Mouse (Mus musculus) lung, postnatal 4 days (tissue): ENCODE measurements around the gene Uba6.

Experiments
- DNase-seq, 2 experiments: peaks; one replicate each; pipeline ENCODE4 v3.0.0; 2021

Uba6 gene

DNA sequence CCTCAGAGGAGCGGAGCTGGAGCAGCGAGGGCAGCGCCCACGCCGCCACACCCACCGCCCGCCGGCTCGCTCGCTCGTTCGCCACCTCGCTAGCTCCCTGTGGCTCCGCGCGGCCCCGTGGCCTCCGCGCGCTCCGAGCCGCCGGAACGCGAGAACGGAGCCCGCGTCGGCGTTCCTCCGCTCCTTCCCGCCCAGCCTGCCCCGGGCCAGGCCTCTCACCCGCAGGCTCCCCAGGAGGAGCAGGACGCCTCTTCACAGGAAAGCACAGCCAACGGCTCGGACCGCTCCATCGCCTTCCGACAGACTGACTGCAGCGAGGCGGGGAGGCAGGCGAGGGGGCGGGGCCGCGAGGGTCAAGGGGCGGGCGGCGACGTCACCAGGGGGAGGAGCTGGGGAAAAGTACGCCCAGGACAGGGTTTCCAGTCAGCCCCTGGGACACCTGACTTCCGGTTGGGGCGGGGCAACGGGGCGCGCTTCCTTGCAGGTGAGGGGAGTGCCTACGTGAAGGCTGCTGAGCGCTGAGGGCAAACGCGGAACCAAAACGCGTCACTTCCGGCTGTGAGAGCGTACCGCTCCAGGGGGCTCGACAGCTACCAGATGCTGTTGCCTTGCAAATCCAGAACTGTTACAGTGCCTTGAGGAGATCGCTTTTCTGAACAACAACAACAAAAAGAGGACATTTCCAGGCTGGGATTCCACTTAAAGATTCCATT is at the start of gene Uba6:
Uba6 (minus strand) TSS at position 355 of the 713 bp plus-strand sequence.
- DNase-seq, result peak; percentile 99

DNA sequence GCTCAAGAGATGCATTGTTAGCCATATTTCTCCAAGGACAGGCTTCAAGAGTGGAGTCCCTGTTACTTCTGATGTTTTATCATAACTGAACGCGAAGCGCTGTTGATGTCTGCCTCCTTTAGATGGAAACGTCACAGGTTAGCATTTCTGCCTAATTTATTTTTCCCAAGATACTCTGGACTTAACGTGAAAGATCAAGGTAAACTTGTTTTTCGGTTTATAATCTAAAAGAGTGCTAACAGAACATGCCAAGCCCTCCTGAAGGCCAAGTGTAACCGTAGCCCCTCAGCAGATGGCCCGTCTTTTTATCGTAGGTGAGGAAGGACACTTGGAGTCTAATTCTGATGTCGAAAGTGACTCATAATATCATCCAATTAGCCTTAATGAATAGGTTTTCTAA is 25.2 kb upstream of the Uba6 start, which contains the start of gene Gnrhr:
Gnrhr (minus strand) TSS at position 101 of the 400 bp plus-strand sequence.
- no peak for DNase-seq

DNA sequence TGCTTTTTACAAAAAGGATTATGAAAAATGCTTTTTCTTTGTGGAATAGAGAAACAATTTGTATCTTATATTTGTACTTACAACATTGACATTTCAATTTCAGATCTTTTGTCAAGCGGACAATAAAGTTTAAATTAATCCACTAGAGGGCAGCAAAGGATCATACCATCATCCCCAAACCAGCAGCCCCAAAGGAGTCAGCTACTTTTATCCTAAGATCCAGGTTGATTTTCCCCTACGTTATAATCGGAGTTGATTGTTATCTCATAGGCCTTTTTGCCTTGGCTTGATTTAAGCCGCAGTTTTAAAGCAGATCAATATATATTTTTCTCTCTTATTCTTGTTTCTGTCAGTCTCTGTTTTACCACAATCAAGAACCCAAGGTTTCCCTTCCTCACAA is 18.8 kb upstream of the Uba6 start:
- no peak for DNase-seq

DNA sequence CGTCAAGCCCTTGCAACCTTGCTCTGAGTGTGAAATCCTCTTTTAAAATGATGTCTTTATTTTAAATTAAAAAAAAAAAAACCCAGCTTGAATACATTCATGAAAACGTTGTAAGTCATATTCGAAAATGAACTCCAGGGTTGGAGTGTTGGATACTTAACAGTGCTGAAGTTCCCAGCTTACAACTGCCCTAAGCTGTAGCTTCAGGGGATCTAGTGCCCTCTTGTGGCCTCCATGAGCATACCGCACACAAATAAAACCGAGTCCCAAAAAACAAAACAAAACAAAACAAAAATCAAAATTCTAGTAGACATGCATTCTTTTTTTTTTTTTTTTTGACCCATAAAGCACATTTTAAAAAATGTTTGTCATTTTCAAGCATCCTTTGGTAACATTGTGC is 18.2 kb upstream of the Uba6 start:
- DNase-seq, result peak in 1 of 2 experiments; percentile 28

DNA sequence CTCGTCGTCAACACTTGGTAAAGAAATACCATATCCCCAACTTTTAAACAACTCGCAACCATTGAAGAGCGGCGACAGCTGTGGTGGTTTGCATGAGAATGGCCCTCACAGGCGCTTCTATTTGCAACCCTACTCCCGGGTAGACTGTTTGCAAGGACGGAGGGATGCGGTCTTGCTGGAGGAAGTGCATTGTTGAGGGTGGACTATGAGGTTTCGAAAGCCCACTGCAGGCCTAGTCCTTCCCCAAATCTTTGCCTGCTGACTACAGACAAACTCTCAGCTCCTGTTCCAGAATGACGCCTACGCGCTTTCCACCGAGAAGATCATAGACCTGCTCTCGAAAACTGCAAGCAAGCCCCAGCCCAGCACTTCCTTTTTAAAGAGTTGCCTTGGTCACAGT is 17.7 kb upstream of the Uba6 start:
- DNase-seq, result peak in 1 of 2 experiments; percentile 16

DNA sequence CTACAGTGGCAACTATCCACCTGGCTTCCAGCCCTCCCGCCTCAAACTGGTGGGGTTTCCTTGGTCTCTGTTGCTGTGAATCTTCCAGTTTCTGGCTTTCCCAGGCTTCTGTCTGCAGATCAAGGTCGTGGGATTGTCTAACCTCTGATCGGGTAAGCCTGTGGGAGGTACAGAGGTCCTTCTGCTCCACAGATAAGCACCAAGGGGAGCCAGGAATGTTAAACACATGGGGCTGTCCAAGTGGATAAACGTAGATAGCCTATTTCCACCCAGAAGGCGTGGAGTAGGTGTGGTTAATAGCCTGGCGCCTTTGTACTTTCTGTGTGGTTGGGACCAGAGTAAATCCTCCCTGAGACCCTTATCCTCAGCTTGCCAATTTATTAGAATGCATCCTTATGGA is 14.8 kb upstream of the Uba6 start:
- DNase-seq, result no peak

DNA sequence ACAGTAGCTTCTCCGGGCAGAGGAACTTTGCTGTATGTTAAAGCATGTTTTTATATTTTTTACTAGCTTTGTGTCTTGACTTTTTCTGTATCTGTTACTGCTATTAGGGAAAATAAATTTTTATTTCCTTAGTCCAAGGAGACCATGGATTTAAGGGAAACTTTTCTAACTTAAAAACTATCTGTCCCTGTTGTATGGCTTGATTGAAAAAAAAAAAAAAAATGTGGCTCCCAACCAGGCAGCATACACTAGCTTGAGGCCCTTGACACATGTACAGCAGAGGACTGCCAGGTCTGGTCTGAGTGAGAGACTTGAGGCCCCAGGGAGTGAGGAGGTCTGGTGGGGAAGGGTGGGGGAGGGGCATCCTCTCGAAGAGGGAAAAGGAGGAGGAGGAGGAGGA is 1.2 kb upstream of the Uba6 start:
- no peak for DNase-seq

DNA sequence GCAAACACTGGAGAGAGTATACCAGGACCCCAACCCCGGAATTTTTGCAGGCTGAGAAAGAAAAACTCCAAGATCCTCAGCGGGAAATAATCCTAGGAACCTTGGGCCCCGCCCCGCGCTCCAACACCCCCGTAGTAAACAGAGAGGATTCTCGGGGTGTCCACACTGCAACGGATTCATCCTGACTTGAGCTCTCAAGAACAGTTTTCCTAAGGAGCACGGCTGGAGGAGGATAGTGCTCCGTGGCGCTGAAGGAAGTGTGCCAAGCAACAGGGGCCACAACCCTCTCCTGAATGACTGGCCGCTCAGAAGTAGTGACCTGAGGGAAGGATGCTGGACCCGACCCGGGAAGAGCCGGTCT is 535 bp downstream of the Uba6 start:
- no peak for DNase-seq

DNA sequence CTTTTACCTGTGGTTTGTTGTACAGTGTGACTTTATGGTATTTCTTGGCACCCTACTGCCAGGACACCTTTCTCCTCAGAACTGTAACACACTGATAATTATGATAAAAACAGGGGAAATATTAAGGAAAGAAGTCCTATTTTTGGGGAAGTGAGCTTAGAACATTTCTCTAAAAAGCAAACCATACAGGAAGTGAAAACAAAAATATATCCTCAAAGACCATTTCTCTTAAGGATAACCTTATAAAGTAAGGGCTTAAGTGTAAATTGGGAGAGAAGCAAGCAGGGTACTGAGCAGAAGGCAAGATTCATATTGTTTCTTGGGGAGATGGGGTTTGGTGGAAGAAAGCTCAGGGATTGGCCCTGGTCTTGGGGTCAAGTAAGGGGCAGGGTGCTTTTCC is 42.8 kb downstream of the Uba6 start:
- no peak for DNase-seq

DNA sequence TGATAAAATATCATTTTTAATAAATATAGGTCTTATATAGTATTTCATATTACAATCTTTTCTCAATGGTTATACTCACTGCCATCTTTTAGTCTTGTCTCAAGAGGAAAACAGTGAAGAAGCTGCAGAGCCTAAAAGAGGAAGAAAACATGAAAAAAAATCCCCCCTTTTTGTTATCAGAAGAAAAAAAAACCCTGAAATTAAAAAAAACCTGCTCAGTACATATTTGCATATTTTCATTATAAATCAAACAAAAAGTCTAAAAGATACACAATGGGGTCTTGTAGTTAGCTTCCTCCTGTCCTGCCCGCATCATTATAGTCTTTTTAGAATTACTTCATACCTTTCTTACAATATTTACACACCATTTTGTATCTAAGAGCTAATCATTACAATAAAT is 43.9 kb downstream of the Uba6 start:
- DNase-seq, result no peak

DNA sequence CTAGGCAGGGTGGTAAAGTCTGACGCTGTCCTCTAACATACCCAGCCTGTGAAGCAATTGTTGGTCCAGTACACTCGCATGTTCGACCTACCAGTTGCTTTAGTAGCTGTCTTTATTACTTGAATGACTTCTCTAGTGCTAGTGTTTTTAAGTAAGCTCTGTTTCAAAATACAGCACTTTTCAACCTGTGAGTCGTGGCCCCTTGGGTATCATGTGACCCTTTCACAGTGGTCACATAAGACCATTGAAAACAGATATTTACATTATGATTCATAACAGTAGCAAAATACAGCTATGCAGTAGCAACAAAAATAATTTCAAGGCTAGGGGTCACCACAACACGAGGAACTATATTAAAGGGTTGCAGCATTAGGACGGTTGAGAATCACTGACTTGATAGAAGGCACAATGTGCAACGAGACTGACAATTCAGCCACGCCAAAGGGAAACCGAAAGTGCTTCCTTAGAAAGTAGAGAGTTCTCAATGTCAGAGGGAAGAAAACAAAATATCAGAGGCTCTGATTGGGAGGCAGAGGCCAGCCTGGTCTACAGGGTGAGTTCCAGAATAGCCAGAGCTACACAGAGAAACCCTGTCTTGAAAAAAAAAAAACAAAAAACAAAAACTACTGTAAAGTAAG is 54.0 kb downstream of the Uba6 start:
- no peak for DNase-seq

DNA sequence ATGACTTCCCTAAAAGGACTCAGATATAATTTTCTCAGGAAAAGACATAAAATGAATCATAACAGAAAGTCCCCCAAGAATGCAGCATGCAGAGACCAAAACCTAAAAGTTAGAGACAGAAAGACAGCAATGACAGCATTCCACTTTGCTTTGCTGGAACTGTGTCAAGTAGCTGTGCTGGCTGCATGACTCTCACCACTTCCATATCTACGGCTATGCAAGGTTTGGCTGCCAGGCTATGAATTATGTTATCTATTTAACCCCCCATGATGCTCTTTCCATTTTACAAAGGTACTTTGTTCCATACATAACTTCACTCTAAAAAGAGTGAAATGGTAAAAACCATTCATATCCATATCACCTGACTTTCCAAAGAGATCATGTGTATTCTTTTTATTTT is 58.6 kb downstream of the Uba6 start:
- no peak for DNase-seq

DNA sequence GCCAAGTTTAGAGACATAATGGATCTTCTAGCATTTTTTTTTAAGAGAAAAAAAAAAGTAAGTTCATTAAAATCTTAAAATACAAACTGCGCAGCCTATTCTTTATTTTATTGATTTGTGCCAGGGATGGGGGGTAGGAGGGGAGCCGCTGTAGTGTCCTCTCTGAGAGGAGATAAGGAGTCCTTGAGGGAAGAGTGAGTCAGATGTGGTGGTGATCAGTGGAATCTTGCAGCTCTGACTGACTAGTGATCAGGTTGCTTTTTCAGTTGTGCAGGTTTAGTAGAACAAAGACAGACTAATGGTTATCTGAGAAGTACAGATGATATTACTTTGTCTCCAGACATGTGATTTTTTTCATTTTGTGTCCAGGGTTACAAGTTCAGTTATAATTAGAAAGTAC is 59.6 kb downstream of the Uba6 start:
- no peak for DNase-seq

DNA sequence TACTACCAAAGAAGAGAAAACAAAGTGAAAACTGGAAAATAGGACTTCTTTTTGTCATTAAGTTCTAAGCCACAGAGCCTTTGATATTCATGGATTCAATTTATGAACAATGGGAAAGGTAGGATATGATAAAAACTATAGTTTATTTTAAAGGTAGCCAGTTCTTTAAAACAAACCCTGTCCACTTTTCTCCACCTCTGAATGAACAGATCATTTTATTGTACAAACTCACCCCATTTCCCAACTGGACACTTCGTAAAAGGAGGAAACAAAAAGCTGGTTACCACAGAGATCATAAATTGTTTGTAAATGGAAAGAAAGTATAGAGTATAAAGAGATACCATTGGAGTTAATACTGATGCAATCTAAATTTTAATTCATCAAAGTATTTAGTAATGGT is 61.5 kb downstream of the Uba6 start:
- DNase-seq, result no peak

DNA sequence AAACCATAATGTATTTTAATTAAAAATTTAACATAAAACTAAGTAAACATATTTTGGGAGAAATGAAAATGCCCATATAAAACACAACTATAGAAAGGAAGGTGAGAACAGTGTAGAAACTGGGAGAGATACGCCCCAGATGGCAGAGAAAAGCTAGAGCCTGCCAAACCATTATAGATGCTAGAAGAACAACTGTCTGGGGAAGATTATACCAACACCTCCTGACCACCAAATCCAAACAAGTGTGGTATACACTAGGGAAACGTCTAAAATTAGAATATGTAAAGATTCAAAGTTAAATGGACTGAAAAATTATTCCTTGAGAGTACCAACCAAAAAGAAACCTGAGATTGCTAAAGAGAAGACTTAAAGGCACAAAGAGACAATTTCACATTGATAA is 66.0 kb downstream of the Uba6 start:
- no peak for DNase-seq

DNA sequence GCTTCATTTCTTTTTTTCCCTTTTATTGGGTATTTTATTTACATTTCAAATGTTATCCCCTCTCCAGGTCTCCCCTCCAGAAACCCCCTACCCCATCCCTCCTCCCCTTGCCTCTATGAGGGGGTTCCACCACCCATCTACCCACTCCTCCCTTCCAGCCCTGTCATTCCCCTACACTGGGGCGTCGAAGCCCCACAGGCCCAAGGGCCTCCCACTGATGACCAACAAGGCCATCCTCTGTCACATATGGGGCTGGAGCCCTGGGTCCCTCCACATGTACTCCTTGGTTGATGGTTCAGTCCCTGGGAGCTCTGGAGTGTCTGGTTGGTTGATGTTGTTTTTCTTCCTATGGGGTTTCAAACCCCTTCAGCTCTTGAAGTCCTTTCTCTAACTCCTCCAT is 70.4 kb downstream of the Uba6 start:
- no peak for DNase-seq

DNA sequence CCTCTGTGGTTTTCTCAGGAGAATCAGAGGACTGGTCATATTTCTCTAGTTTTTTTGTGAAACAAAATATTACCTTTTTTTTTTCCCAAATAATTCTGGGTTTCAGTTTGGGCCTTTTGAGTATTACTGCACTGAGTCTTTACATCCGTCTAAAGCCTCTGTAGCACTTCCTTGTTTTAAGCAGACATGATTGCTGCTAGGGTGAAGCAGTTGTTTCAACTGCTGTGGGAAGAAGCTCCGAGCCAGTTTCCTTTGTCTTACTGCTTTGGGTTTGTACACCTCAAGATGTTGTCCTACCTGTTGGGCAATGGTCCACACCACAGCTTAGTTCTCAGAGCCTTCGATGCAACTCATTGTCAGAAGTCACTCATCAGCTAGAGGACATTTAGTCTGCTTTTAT is 72.0 kb downstream of the Uba6 start:
- DNase-seq, result no peak

DNA sequence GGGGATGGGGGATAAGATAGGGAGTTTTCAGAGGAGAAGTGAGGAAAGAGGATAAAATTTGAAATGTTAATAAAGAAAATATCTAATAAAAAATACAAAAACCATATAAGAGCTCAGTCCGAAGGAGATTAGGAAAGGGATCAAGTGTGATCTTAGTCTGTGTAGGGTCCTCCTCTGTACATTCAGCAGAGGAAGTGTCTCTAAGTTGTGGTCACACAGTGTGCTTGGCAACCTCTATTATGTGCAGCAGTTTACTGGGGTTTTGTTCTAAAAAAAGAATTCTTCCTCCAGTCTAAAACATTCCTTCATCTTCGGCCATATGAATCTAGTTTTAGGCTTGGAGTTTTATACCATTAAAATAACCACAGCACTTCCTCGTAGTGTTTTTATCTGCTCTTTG is 73.6 kb downstream of the Uba6 start:
- no peak for DNase-seq

DNA sequence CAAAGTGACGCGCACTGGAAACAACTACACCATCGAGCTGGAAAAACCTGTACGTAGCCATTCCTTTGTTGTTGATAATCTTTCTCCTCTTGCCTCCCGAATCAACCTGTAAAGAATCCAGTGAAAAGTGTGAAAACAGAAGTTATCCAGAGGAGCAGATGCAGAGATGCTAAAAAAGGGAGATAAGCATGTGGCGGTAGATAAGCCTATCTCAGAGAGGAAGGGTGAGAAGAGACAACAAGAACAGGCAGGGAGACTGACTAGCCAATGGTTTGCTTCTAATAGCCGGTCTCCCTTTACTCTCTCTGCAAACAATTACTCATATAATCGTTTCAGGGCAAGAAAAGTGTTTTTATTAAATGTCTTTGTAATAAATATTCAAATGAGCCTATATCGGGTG is 77.8 kb downstream of the Uba6 start:
- DNase-seq, result no peak

DNA sequence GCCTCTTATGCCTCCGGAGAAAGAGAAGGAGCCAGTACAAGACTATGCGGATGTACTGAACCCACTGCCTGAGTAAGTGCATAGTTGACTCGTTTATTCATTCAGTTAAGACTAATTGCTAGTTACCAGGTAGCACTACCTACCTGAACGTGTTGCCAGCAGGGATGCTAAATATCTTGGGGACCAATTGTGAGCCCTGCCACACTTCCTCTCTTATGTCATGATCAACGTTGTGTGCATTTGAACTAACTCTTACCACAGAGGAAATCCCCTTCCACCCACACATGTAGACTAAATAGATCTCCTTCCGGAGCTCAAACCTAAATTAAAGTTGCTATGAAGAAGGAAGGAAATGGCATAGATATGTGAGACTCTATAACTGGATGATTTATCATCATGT is 85.9 kb downstream of the Uba6 start:
- DNase-seq, result no peak

DNA sequence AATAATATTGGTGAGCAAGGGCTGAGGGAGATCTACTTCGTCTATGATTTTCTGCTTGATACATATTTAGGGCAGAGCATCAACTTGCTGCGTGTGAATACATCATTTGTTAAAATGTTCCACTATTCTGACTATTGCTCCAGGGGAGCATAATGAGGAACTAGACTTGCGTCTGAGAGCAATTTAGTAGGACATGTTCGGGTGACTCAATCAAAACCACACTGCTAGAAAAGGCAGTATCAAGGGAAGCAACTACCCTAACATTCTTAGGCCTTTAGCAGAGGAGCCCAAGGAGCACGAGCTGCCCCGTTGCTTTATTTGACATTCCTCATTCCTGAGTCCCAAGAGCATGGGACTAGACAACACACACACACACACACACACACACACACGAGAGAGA is 87.6 kb downstream of the Uba6 start:
- no peak for DNase-seq

DNA sequence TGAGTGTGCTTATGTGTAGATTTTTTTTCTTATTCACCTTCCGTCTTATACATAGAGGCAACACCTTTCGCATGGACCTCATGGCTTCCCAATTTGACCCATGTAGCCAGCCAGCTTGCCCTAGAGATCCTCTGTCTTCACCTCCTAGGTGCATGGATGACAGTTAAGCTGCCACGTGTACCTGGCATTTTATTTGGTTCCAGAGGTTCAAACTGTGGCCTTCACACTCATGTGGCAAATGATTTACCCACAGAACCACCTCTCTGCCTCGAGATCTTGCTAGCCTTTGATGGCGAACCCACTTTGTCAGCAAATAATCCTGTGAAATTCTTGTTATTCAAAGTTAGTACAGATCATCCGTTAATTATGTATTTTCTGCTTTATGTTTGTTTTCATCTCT is 88.6 kb downstream of the Uba6 start:
- DNase-seq, result no peak

DNA sequence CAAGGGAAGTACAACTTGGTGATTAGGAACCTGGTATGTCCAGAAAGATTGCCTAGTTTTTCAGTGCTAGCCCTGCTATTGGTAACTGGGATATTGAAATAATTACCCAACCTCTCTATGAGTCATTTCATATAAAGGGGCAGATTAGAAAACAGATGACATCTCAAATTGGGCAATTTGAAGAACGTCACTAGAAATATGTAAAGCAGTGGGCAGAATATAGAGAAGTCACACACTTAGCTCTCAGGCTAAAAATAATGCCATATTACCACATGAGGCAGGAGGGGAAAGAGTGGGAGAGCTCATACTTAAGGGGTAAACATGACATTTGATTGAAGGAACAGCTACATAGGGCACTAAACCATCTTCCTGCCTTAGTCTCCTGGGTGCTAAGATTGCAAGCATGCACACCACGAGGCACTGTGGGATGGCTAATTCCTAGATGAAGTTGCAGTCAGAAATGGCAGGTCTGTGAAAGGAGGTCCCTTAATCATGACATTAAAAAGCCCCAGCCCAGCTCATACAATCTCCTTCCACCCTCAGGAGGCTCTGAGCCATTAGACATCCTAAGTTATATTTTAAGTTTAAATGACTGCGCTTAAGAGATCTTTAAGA is 93.8 kb downstream of the Uba6 start:
- no peak for DNase-seq

DNA sequence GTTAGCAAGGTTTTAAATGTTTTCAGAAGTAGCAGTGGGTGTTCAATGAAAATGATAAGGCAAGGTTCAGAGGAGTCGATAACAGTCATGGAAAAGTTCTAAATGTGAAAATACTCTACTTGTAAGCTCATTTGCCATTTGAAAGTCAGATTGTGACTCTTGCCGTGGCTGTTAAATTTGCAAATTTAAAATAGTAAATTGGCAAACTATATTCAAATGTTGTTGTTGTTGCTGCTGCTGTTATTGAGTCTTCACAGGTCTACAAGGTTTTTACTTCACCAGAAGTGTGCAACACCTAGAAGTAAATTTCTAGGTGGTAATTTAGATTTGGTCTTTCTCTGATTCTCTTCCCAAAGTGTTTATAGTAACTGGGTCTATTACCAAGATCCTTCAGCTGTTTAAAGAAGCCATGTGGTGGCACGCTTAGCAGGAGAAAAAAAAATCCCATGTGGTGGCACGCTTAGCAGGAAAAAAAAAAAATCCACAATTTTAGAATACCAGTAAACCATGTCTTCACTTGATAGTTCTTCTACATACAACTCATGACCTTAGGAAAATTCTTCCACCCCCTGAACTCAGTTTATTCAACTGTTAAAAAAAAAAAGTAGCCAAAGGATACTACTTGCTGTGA is 99.7 kb downstream of the Uba6 start:
- DNase-seq, result no peak
